Mouse (Mus musculus) liver, embryonic 14.5 days (tissue): ENCODE data around the gene Ndrg4.

ENCODE experiments used
- CTCF ChIP-seq: IDR thresholded peaks from 2 replicates; pipeline ENCODE4 v1.5.1; 2016; ENCODE audit warnings: antibody characterized with exemption, low read depth, control low read depth
- EP300 ChIP-seq: IDR thresholded peaks from 2 replicates; pipeline ENCODE4 v1.6.1; 2016; ENCODE audit warnings: antibody characterized with exemption, low read depth

GRCm38 (mm10) chr8:95697128-95697527 is 20.3 kb downstream of the Ndrg4 start:
- TF ChIP-seq EP300 (no peak), CTCF (peak; percentile 94)
